Mouse (Mus musculus) forebrain, embryonic 15.5 days (tissue): ENCODE results near the gene Crocc2. TPM values are rescaled to one million over a fixed set of nuclear protein-coding genes. Genes with fewer than 3 reads are reported as not detected.

Experiments
- ATAC-seq: fragments of 200-750 bp; cut with Nextera tagmentation; replicated peaks from 2 replicates; pipeline ENCODE4 v1.8.0; 2017; ENCODE audit warnings: mild to moderate bottlenecking, moderate TSS enrichment, moderate library complexity
- H3K27ac ChIP-seq: fragments of 300-500 bp; sonication (generic); replicated peaks from 2 replicates; pipeline ENCODE4 v1.5.1; 2015; ENCODE audit warnings: mild to moderate bottlenecking, inconsistent platforms
- H3K27me3 ChIP-seq: fragments of 300-500 bp; sonication (generic); 2 replicates; pipeline ENCODE4 v1.6.1; 2015; ENCODE audit warnings: inconsistent platforms
- H3K36me3 ChIP-seq: fragments of 300-500 bp; sonication (generic); 2 replicates; pipeline ENCODE4 v1.6.1; 2015; ENCODE audit warnings: mild to moderate bottlenecking, inconsistent platforms
- H3K4me1 ChIP-seq: fragments of 300-500 bp; sonication (generic); 2 replicates; pipeline ENCODE4 v1.6.1; 2015; ENCODE audit warnings: inconsistent platforms
- H3K4me2 ChIP-seq: fragments of 300-500 bp; sonication (generic); replicated peaks from 2 replicates; pipeline ENCODE4 v1.6.1; 2015; ENCODE audit warnings: mild to moderate bottlenecking, inconsistent platforms
- H3K4me3 ChIP-seq: fragments of 300-500 bp; sonication (generic); 2 replicates; pipeline ENCODE4 v1.5.1; 2015; ENCODE audit warnings: mild to moderate bottlenecking, inconsistent platforms
- H3K9ac ChIP-seq: fragments of 300-500 bp; sonication (generic); replicated peaks from 2 replicates; pipeline ENCODE4 v1.6.1; 2015; ENCODE audit warnings: mild to moderate bottlenecking, inconsistent platforms
- H3K9me3 ChIP-seq: fragments of 300-500 bp; sonication (generic); 2 replicates; pipeline ENCODE4 v1.6.1; 2016; ENCODE audit warnings: inconsistent platforms
- WGBS: fragments of 180-500 bp; shearing (Covaris S2); methylation state at CpG from one replicate; pipeline ENCODE4 v1.1.7; 2015; ENCODE audit warnings: mixed read lengths; 5-methylcytosine and 5-hydroxymethylcytosine counted together
- microRNA-seq: library from miRNA; unstranded; fragments of <30 nt; microRNA quantifications from one replicate; pipeline ENCODE4, GENCODE M21; 2016
- polyA plus RNA-seq: library from polyadenylated mRNA; unstranded; fragments of >200 nt; fragmentation: Nextera tagmentation; extraction: Ambion mirVana; gene quantifications from 2 replicates; pipeline ENCODE4 v1.2.1, GENCODE M21; 2015

Crocc2 gene
- polyA plus RNA-seq, 1 experiment from 2014 or later, result 0.38 TPM

GRCm38 (mm10) chr1:93255761-93256160, 87.2 kb downstream of the Crocc2 start:
- Histone ChIP-seq H3K9me3 (no peaks in the 10 kb centered on the region), H3K9ac (no peak overlapping the region), H3K27me3 (no peaks in the 10 kb centered on the region), H3K4me1 (no peaks in the 10 kb centered on the region), H3K27ac (no peak overlapping the region), H3K36me3 (no peaks in the 10 kb centered on the region), H3K4me3 (no peak overlapping the region), H3K4me2 (no peak overlapping the region)
- 92% methylated on average over 7 of the region's 7 CpGs for WGBS
- ATAC-seq, result no peak

- no peak overlapping the region for H3K9ac ChIP-seq
- H3K4me2 ChIP-seq, result no peak overlapping the region
- H3K4me1 ChIP-seq, result no peaks in the 10 kb centered on the region
- H3K27me3 ChIP-seq, result no peaks in the 10 kb centered on the region
- no peak overlapping the region for H3K27ac ChIP-seq
- no peaks in the 10 kb centered on the region for H3K9me3 ChIP-seq
- no peaks in the 10 kb centered on the region for H3K36me3 ChIP-seq
- WGBS, result 84% methylated on average over 1 of the region's 1 CpGs
- no peak for ATAC-seq
- H3K4me3 ChIP-seq, result no peak overlapping the region
These were observed 89.0 kb downstream of the Crocc2 start for GRCm38 (mm10) chr1:93257560-93257959.

GRCm38 (mm10) chr1:93267207-93267606, 98.7 kb downstream of the Crocc2 start:
- Histone ChIP-seq H3K9ac (no peak overlapping the region), H3K27me3 (no peaks in the 10 kb centered on the region), H3K9me3 (no peaks in the 10 kb centered on the region), H3K4me3 (no peak overlapping the region), H3K36me3 (no peaks in the 10 kb centered on the region), H3K4me2 (no peak overlapping the region), H3K27ac (no peak overlapping the region), H3K4me1 (no peaks in the 10 kb centered on the region; the same call in 1 of the 2 replicates)
- no peak for ATAC-seq
- 64% methylated on average over 3 of the region's 3 CpGs for WGBS

GRCm38 (mm10) chr1:93268246-93268645, 99.7 kb downstream of the Crocc2 start:
- no peaks in the 10 kb centered on the region for H3K36me3 ChIP-seq
- no peak overlapping the region for H3K4me2 ChIP-seq
- H3K9ac ChIP-seq, result no peak overlapping the region
- H3K27ac ChIP-seq, result no peak overlapping the region
- 87% methylated on average over 2 of the region's 2 CpGs for whole genome bisulfite sequencing
- no peaks in the 10 kb centered on the region for H3K27me3 ChIP-seq
- no peak overlapping the region for H3K4me3 ChIP-seq
- no peak for ATAC-seq
- no peaks in the 10 kb centered on the region for H3K9me3 ChIP-seq
- H3K4me1 ChIP-seq, result peaks cover 4% of the 10 kb centered on the region; the same call in 1 of the 2 replicates

- ATAC-seq, result no peak
- no peaks in the 10 kb centered on the region for H3K36me3 ChIP-seq
- H3K27ac ChIP-seq, result no peak overlapping the region
- no peak overlapping the region for H3K9ac ChIP-seq
- H3K4me2 ChIP-seq, result no peak overlapping the region
- no peak overlapping the region for H3K4me3 ChIP-seq
- no peaks in the 10 kb centered on the region for H3K9me3 ChIP-seq
- 65% methylated on average over 3 of the region's 3 CpGs for WGBS
- H3K27me3 ChIP-seq, result no peaks in the 10 kb centered on the region
- peaks cover 4% of the 10 kb centered on the region; the same call in 1 of the 2 replicates for H3K4me1 ChIP-seq
These were observed 102.2 kb downstream of the Crocc2 start for GRCm38 (mm10) chr1:93270516-93271240.

- Histone ChIP-seq H3K27ac (no peak overlapping the region), H3K4me2 (no peak overlapping the region), H3K36me3 (no peaks in the 10 kb centered on the region), H3K9me3 (no peaks in the 10 kb centered on the region), H3K4me3 (no peak overlapping the region), H3K27me3 (no peaks in the 10 kb centered on the region), H3K4me1 (peaks cover 4% of the 10 kb centered on the region; the same call in 1 of the 2 replicates), H3K9ac (no peak overlapping the region)
- no peak for ATAC-seq
- WGBS, result 64% methylated on average over 6 of the region's 6 CpGs
These were observed 103.2 kb downstream of the Crocc2 start for GRCm38 (mm10) chr1:93271751-93272150.

- no peak overlapping the region for H3K27ac ChIP-seq
- H3K27me3 ChIP-seq, result no peaks in the 10 kb centered on the region
- ATAC-seq, result peak; percentile 61; the same call in 1 of the 2 replicates
- peak overlapping the region; percentile 26 for H3K4me3 ChIP-seq
- peaks cover 4% of the 10 kb centered on the region; the same call in 1 of the 2 replicates for H3K4me1 ChIP-seq
- no peaks in the 10 kb centered on the region for H3K36me3 ChIP-seq
- H3K9ac ChIP-seq, result peak overlapping the region; percentile 35; the same call in 1 of the 2 replicates
- H3K9me3 ChIP-seq, result no peaks in the 10 kb centered on the region
- peak overlapping the region; percentile 45 for H3K4me2 ChIP-seq
- WGBS, result 4% methylated on average over 16 of the region's 16 CpGs
These were observed 103.9 kb downstream of the Crocc2 start for GRCm38 (mm10) chr1:93272409-93272821.

- 81% methylated on average over 6 of the region's 6 CpGs for WGBS
- H3K4me2 ChIP-seq, result no peak overlapping the region
- no peak overlapping the region for H3K27ac ChIP-seq
- no peaks in the 10 kb centered on the region for H3K27me3 ChIP-seq
- ATAC-seq, result no peak
- H3K36me3 ChIP-seq, result no peaks in the 10 kb centered on the region
- H3K4me3 ChIP-seq, result no peak overlapping the region
- H3K9me3 ChIP-seq, result no peaks in the 10 kb centered on the region
- peaks cover 4% of the 10 kb centered on the region; the same call in 1 of the 2 replicates for H3K4me1 ChIP-seq
- H3K9ac ChIP-seq, result no peak overlapping the region
These were observed 107.0 kb downstream of the Crocc2 start for GRCm38 (mm10) chr1:93275561-93275960.

GRCm38 (mm10) chr1:93277041-93277440, 108.5 kb downstream of the Crocc2 start:
- Histone ChIP-seq H3K4me2 (no peak overlapping the region), H3K4me3 (no peak overlapping the region), H3K27ac (no peak overlapping the region), H3K27me3 (no peaks in the 10 kb centered on the region), H3K9me3 (no peaks in the 10 kb centered on the region), H3K9ac (no peak overlapping the region), H3K36me3 (no peaks in the 10 kb centered on the region), H3K4me1 (peaks cover 4% of the 10 kb centered on the region; the same call in 1 of the 2 replicates)
- WGBS, result 79% methylated on average over 7 of the region's 7 CpGs
- no peak for ATAC-seq

Small RNA genes within 50 kb of the gene (microRNA-seq; reads per million reads assigned to microRNA genes)
- gene Mir6901, result not detected

Other genes starting within 250 kb of the Crocc2 start
- 60.9 and 67.5 TPM in 2 replicates for gene Capn10, start 234.3 kb upstream of the Crocc2 start, polyA plus RNA-seq
- gene Gpr35, start 217.9 kb upstream of the Crocc2 start, polyA plus RNA-seq, result 0.36 and 0.46 TPM in 2 replicates
- gene Aqp12, start 162.4 kb upstream of the Crocc2 start, polyA plus RNA-seq, result not detected in 2 replicates
- gene Kif1a, start 66.8 kb upstream of the Crocc2 start, polyA plus RNA-seq, result 336 and 351 TPM in 2 replicates
- not detected in 2 replicates for gene Agxt, start 33.5 kb upstream of the Crocc2 start, polyA plus RNA-seq
- gene 2310007B03Rik, start 7.8 kb upstream of the Crocc2 start, polyA plus RNA-seq, result 0.17 and 0.20 TPM in 2 replicates
- 3.7 and 3.9 TPM in 2 replicates for gene Sned1, start 67.1 kb downstream of the Crocc2 start, polyA plus RNA-seq
- gene Mterf4, start 137.2 kb downstream of the Crocc2 start, polyA plus RNA-seq, result 36.2 and 38.0 TPM in 2 replicates
- gene Ppp1r7, start 174.1 kb downstream of the Crocc2 start, polyA plus RNA-seq, result 56.2 and 57.5 TPM in 2 replicates
- gene Pask, start 174.8 kb downstream of the Crocc2 start, polyA plus RNA-seq, result 10.2 and 11.3 TPM in 2 replicates
- 0.18 TPM in 2 replicates for gene Ano7, start 205.2 kb downstream of the Crocc2 start, polyA plus RNA-seq